Mouse (Mus musculus) monocyte, adult 2 months (primary cell): Measurements from ENCODE around the gene Avpi1.
A peak's percentile ranks its signal among the peaks of the same experiment; 100 is the strongest.
"Not testable (repeated sequence)": the region's sequence is repeated elsewhere in the genome, so short reads cannot be mapped to it uniquely, and the experiment has no call there.

ENCODE experiments used
- DNase-seq, 2 experiments: peaks; one replicate each; pipeline ENCODE4 v3.0.0; 2022; ENCODE audit warnings: low spot score in 2 of 2, low read depth in 1 of 2

The Avpi1 gene

DNA sequence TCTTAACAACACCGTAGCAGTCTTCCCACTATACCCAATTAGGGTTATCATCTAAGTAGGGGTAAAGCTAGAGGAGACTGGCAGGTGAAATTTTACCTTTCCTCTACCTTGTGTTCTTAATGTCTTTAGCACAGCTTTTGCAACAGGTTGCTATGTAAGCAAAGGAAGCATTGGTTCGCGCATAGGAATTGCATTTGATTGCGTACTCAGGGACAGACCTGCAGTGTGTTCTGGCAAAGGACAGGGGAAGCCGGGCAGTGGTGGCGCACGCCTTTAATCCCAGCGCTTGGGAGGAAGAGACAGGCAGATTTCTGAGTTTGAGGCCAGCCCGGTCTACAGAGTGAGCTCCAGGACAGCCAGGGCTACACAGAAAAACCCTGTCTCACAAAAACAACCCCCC is 10.7 kb downstream of the Avpi1 start:
- DNase-seq, result no peak

DNA sequence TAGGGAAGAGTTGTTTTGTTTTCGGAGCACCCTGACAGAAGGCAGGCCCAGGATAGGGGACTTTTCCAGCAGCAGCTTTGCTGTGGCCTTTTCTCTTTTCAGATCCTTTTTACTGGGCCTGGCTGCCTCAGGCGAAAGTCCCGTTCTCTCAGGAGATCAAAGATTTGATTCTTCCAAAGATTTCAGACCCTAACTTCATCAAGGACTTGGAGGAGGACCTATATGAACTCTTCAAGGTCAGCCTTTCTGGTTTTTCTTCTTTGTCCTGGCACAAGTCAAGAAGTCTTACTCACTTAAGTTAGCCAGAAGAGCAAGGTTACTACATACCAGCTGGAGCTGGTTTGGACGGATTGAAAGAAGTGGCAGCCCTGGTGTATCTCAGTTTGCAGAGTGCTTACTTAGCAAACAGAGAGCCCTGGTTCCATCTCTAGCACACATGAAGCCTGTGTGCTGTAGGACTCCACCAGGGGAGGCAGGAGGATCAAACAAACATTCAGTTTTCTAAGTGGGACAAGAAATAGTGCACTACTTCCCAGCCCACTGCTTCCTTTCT is 13.0 kb downstream of the Avpi1 start:
- DNase-seq, result no peak

DNA sequence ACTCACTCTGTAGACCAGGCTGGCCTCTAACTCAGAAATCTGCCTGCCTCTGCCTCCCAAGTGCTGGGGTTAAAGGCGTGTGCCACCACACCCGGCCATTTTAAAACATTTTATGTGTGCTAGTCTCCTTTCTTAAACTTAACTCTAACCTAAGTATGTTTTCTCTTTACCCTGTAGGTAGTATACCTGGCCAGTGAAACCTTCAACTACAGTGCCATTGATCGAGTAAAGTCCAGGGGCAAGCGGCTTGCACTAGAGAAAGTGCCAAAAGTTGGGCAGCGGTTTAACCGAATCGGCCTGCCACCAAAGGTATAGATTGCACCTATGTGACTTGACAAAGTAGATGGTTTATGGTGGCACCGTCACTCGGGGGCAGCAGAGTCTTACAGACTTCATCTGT is 24.2 kb downstream of the Avpi1 start:
- DNase-seq, result no peak

DNA sequence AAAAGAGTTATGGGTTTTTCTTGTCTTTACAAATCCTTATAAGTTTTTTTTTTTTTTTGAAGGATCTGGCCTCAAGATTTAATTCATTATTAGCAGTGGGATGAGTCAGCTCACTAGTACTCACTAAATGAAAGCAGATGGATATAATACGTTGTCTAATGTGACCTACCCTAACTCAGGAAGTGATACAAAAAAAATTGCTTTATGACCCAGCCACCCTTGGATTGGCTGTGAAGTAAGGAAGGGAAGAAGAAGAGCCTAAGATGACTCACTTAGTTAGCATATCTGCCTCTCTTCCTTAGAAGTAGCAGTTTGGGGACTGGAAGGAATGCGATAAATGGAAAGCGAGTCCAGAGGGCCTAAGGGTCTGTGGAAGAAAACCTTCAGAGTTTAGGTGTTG is 29.5 kb downstream of the Avpi1 start:
- no peak for DNase-seq

DNA sequence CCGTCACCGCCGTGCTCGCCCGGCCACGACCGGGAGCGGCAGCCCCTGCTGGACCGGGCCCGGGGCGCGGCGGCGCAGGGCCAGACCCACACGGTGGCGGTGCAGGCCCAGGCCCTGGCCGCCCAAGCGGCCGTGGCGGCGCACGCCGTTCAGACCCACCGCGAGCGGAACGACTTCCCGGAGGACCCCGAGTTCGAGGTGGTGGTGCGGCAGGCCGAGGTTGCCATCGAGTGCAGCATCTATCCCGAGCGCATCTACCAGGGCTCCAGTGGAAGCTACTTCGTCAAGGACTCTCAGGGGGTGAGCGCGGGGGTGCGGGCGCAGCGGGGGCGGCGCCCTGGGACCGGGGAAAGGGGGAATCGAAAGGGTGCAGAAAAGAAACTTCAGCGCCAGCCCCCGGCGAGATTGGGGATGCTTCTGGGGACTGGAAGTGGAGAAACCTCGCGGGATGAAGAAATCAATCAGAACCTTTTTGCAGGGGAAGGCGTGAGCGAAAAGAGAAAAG is 38.2 kb downstream of the Avpi1 start:
- DNase-seq, result peak; percentile 22 to 31

DNA sequence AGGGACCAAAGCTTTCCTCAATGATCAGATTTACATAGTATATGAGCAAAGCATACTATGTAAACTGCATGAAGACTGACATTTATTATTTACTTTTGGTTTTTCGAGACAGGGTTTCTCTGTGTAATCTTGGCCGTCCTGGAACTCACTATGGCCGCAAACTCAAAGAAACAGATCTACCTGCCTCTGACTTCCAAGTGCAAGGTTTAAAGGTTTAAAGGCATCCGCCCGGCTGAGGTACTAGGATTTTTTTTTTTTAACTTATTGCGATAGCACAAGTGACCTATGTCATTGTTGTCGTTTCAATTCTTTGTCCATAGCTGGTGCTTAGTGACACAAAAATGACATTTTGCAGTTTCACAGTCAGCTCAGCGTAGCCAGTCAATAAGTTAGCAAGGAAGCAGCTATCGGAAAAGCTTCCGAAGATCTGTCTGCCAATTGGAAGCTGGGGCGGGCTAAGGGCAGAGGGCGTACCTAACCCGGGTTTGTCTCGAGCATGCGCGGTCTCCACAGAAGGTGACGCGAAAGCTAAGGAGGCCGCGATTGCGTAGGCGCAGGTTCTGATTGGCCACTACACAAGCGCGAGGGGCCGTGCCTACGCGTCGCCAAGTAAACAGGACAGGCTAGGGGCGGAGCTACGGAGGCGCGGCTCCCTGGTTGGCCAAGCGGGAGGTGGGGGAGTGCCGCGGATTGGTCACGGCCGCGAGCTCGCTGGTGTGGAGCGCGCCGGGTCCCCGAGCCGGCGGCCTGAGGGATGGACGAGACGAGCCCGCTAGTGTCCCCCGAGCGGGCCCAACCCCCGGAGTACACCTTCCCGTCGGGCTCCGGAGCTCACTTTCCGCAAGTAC is 38.9 kb downstream of the Avpi1 start, which contains the start of gene Pi4k2a:
Pi4k2a (plus strand) TSS at position 723 of the 848 bp plus-strand sequence.
- peak; percentile 97 to 99 for DNase-seq

DNA sequence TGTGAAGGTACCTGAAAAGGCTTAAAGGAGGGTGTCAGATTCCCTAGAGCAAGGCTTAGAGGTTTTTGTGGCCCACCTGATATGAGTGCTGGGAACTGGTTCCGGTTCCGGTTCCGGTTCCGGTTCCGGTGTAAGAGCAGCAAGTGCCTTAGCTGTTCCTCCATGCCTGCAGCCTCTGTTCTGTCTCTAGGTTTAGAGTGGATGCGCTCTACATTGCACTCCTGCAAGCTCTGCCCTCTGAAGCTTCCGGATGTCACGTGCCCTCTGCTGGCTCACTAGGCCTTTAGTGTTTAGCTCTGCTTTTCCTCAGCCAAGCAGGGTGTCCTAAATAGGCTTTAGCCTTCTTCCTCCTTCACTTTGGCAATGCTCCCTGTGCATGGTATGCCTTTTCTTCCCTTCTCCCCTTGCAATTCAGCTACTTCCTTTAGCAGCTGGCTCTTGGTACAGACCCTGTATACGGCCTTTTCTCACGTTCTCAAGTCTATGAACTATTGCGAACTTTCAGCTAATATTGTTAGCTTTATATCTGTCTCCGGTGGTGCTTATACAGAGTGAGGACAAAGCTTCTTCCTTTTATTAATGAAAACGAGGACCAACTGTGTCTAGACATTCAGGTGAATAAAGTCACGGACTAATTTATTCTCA is 39.6 kb downstream of the Avpi1 start:
- DNase-seq, result peak; percentile 14 to 37

DNA sequence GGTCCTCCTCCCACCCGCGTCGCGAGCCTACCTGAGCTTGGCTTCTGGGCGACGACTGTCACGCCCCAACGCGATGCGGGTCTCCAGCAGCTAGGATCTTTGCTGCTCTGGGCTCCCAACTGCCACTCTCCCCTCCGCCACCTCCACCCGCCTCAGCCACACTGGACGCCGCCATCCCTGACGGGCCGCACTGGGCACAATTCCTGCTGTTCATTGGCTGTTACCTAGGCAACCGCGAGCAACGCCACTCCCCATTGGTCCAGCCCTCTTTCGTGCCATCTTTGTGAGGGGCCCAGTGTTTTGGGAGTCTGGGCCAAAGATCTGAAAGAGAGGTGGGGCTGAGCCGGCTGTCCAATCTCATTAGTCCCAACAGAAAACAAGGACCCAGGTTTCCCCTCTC is 42.7 kb downstream of the Avpi1 start, which contains the start of gene Morn4:
Morn4 (minus strand) TSS at position 192 of the 400 bp plus-strand sequence.
- peak in 1 of 2 experiments; percentile 13 for DNase-seq

DNA sequence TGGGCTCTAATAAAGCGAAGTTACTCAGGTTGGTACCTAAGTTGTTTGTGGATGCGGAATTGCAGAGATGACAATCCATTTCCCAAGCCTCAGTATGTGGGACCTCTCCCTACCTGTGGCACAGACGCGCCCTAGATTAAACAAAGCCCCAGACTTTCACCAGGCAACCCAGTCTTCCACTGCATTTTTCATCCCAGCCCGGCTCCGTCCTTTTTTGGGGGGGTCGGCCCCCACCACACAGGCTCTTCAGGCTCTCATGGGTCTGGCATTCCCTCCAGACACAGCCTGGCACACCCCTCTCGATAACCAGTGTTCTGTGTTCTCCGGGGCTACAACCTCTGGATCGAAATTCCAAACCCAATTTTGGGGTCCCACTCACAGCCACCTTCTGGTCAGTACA is 43.2 kb downstream of the Avpi1 start:
- no peak for DNase-seq

DNA sequence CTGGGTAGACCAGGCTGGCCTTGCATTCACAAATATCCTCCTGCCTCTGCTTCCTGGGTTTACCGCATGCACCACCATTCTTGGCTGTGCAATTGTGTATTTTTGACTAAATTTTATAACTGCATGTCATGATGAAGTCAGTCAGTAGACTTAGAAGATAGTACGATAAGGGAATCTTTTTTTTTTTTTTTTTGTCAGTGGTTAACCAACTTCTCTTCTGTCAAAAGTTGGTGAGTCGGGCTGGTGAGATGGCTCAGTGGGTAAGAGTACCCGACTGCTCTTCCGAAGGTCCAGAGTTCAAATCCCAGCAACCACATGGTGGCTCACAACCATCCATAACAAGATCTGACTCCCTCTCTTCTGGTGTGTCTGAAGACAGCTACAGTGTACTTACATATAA is 47.2 kb downstream of the Avpi1 start:
- DNase-seq, result not testable (repeated sequence)

DNA sequence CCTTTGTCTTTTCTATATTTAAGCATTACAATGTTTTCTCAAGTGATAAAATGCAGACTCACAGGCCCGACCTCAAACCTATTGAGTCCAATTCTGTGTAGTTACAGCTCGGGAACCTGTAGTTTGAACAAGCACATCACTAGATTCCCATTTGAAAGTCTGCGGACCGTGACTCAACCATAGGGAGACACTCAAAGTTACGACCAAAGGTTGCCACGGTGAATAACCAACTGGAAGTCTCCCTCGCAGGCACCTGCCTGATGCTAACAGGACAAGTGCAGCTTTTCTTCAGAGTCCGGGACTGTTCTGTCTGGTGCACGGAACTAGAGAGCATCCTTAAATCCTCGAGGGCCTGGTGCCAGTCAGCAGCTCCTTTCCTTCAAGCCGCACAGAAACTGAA is 48.4 kb downstream of the Avpi1 start:
- no peak for DNase-seq

DNA sequence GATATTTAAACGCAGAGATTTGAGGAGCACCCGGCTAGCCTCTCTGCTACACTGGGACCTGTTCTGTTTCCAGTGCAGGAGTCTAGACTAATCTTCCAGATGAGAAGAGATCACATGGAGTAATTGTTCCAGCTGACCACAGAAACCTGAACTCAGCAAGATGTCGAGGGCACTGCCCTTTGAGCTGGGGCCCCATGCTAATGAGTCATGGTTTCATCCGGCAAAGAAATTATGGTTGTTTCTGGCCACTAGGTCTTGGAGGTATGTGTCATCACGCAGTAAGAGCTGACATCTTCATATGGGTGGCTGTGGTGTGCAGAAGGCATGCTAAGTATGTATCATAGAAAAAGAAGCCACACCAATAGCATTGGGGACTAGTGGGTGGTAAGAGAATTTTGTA is 48.9 kb downstream of the Avpi1 start:
- no peak for DNase-seq

DNA sequence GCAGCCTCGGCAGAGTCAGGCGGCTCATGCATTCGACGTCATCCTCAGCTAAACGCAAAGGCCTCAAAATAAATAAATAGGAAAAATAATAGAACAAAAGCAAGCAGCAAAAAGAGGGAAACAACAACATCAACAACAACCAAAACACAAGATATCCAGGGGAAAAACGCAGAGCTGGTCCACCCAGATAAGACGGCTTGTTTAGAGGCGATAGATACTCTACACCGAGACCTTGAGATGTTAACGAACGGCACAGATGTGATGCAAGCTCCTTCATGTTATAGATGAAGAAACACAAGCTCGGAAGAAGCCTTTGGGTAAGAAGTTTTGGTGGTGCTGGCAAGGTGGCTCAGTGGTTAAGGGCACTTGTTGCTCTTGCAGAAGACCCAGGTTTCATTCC is 49.9 kb downstream of the Avpi1 start:
- no peak for DNase-seq

DNA sequence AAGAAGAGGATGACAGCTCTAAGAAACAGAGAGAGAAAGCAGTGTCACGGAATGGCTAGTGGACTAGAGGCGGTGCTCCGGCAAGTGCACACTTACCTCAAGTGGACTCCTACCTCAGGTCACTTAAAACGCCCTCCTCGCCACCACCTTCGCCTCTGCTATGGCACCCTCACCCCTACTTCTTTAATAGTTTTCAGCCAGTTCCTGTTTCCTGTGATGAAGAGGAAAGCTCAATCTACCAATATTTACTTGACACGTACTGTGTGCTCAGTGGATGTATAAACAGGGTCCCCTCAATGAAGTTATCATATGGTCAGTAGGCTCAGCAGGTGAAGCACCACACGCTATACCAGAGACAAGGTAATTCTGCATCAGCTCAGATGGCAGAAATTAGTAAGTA is 50.3 kb downstream of the Avpi1 start:
- no peak for DNase-seq

DNA sequence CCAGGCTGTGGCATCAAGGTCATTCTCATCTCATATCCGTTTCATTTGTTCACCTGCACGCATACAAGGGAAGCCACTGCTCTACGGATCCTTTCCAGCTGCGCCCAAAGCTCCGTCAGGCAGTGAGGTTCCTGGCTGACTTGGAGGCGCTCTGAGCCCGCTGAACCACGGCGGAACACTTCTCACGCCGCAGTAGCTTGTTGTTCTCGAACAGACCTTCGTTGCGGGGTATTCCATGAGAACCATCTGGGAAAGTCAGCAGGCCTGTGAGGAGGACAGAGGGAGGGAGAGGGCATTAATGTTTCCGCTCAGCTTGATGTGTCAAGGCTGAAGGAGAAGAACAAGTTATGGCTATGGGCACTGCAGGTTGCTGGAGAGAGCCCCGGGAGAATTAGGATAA is 52.9 kb downstream of the Avpi1 start:
- no peak for DNase-seq

DNA sequence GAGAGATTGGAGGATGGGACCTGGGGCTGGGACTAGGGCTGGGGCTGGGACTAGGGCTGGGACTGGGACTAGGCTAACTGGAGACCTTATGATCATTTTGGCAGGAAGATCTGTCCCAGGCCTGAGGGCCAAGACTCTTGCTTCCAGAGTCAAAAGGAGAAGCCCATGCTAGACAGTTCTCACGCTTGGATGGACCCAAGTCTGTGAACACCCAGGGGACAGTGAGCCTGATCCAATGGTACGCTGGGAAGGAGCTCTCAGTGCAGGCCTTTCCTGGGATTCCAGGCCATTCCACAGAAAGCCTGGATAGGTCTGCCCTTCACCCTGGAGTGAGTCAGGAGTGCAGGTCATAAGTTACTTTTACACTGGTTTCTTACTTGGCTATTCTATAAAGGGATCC is 53.8 kb downstream of the Avpi1 start:
- DNase-seq, result no peak
